Comparison of ENCODE assay signal across 9 mouse cellular contexts in the genomic region with DNA sequence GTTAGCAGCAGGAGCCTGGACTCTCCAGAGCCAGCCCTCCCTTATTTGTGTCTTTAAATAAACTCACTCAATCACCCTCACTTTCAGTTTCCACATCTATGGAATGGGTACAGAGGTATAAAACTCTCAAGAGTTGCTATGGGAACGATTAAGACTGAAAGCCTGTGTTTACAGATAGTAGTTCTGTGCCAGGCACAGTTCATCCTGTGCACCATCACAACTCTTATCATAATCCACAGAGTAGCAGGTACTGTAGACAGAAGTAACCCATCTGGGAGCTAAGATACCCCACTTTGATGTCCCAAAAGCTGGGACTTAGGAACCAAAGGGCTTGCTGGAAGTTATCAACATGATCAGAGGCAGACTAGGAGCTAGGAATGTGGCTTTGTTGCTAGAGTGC. TPM values are rescaled to one million over a fixed set of nuclear protein-coding genes. Genes with fewer than 3 reads are reported as not detected.
A peak's percentile ranks its signal among the peaks of the same experiment; 100 is the strongest.
DNase-seq lines count a peak whose midpoint lies in the region; ATAC-seq and TF ChIP-seq lines count a peak whose summit lies in the region.
"Had no signal": no experiment of that assay in that cellular context is flagged by ENCODE, and none has a peak within 500 bp of the region (broad histone marks: within the 10 kb centered on the region; RNA-seq: fewer than 3 reads in every experiment).

No protein-coding gene starts in this region.

- WGBS in cerebellum, adult 2 months: 36% methylated on average over 1 of the region's 1 CpGs
- WGBS in liver, adult 2 months: 12% methylated on average over 1 of the region's 1 CpGs
- 82% methylated on average over 1 of the region's 1 CpGs for WGBS in limb, embryonic 12.5 days
- 84% methylated on average over 1 of the region's 1 CpGs for WGBS in neural tube, embryonic 15.5 days

- H3K4me2 ChIP-seq in limb, embryonic 12.5 days: peak overlapping the region; percentile 73
- H3K4me2 ChIP-seq in neural tube, embryonic 15.5 days: peak overlapping the region; percentile 89

- peak in 1 of 2 experiments; percentile 34 for DNase-seq in cerebellum, adult 2 months
- no peak for DNase-seq in cerebellum, adult 11-12 months
- DNase-seq in liver, adult 2 months (ENCODE audit: extremely low read depth, low read depth, low spot score): peak; percentile 77
- DNase-seq in liver: no peak
- no peak for DNase-seq in frontal cortex, postnatal 10 days (ENCODE audit: low spot score in 2 of 2)
- DNase-seq in embryo, embryonic 10 days (ENCODE audit: low spot score): no peak

- H3K4me3 ChIP-seq in cerebellum, adult 2 months (replicated peaks; ENCODE audit: insufficient read depth, low read depth, low read length): peak overlapping the region; percentile 88
- H3K4me3 ChIP-seq in liver, adult 2 months (ENCODE audit: insufficient read depth, low read depth, low read length): no peak overlapping the region
- peak overlapping the region; percentile 55 for H3K4me3 ChIP-seq in limb, embryonic 12.5 days (replicated peaks)
- peak overlapping the region; percentile 58; the same call in 1 of the 2 replicates for H3K4me3 ChIP-seq in neural tube, embryonic 15.5 days (replicated peaks)

- no peaks in the 10 kb centered on the region for H3K36me3 ChIP-seq in liver, adult 2 months (ENCODE audit: control insufficient read depth, insufficient read depth, low read length)
- H3K36me3 ChIP-seq in limb, embryonic 12.5 days: no peaks in the 10 kb centered on the region
- no peaks in the 10 kb centered on the region for H3K36me3 ChIP-seq in neural tube, embryonic 15.5 days

- no peak for ATAC-seq in limb, embryonic 12.5 days (ENCODE audit: insufficient number of reproducible peaks, insufficient read depth, low FRiP score, low TSS enrichment, low read depth)
- ATAC-seq in neural tube, embryonic 15.5 days (ENCODE audit: low FRiP score): no peak

- peaks cover under 1% of the 10 kb centered on the region; the same call in 1 of the 2 replicates for H3K79me2 ChIP-seq in liver, adult 2 months (ENCODE audit: control insufficient read depth, insufficient read depth, low read length)

- H3K9me3 ChIP-seq in limb, embryonic 12.5 days: no peaks in the 10 kb centered on the region
- no peaks in the 10 kb centered on the region for H3K9me3 ChIP-seq in neural tube, embryonic 15.5 days (replicated peaks)

- H3K9ac ChIP-seq in liver, adult 2 months (ENCODE audit: low read depth, low read length): no peak overlapping the region; the same call in 1 of the 2 replicates
- no peak overlapping the region for H3K9ac ChIP-seq in limb, embryonic 12.5 days (replicated peaks)
- no peak overlapping the region for H3K9ac ChIP-seq in neural tube, embryonic 15.5 days (replicated peaks)

- H3K4me1 ChIP-seq in cerebellum, adult 2 months (ENCODE audit: control insufficient read depth, insufficient read depth, low read length): peaks cover 6% of the 10 kb centered on the region
- peaks cover 34% of the 10 kb centered on the region for H3K4me1 ChIP-seq in liver, adult 2 months (ENCODE audit: control insufficient read depth, insufficient read depth, low read length)
- peaks cover 32% of the 10 kb centered on the region for H3K4me1 ChIP-seq in limb, embryonic 12.5 days (replicated peaks)
- peaks cover 26% of the 10 kb centered on the region for H3K4me1 ChIP-seq in neural tube, embryonic 15.5 days

- H3K27me3 ChIP-seq in cerebellum, adult 2 months (ENCODE audit: control insufficient read depth, insufficient read depth, low read length): no peaks in the 10 kb centered on the region
- H3K27me3 ChIP-seq in liver, adult 2 months (ENCODE audit: control insufficient read depth, insufficient read depth, low read length): no peaks in the 10 kb centered on the region
- H3K27me3 ChIP-seq in limb, embryonic 12.5 days: no peaks in the 10 kb centered on the region
- H3K27me3 ChIP-seq in neural tube, embryonic 15.5 days (replicated peaks): no peaks in the 10 kb centered on the region

- H3K27ac ChIP-seq in cerebellum, adult 2 months (ENCODE audit: insufficient read depth, low read length): no peak overlapping the region
- H3K27ac ChIP-seq in liver, adult 2 months (replicated peaks; ENCODE audit: insufficient read depth, low read depth, low read length): peak overlapping the region; percentile 66
- H3K27ac ChIP-seq in limb, embryonic 12.5 days: no peak overlapping the region
- H3K27ac ChIP-seq in neural tube, embryonic 15.5 days (replicated peaks): no peak overlapping the region

- no peak for TF ChIP-seq CTCF in cerebellum, adult 2 months (IDR thresholded peaks at IDR 0.05; ENCODE audit: borderline replicate concordance, insufficient read depth, low read depth, low read length)
- TF ChIP-seq CTCF in liver, adult 2 months (IDR thresholded peaks at IDR 0.05; ENCODE audit: low read depth, low read length): no peak

- TF ChIP-seq POLR2A in cerebellum, adult 2 months (IDR thresholded peaks at IDR 0.05; ENCODE audit: borderline replicate concordance, insufficient read depth, low read length): no peak
- TF ChIP-seq POLR2A in liver, adult 2 months (IDR thresholded peaks at IDR 0.05; ENCODE audit: extremely low read depth, insufficient read depth, low read length): no peak

RNA-seq across cellular contexts. Expression of gene Chd9, which starts 1.7 kb away (rescaled TPM):
- 882 and 1,083 TPM in 2 replicates for polyA plus RNA-seq in cerebellum, adult 2 months (2012; rRNA removed)
- total RNA-seq in liver, adult 2 months (2014; rRNA removed): 42.3 and 63.2 TPM in 2 replicates
- 51.6 and 88.2 TPM in 2 replicates for polyA plus RNA-seq in liver, adult 2 months (2012; rRNA removed)
- 81.2 and 81.9 TPM in 2 replicates for polyA plus RNA-seq in limb, embryonic 12.5 days (2016; fragmentation: Nextera tagmentation; extraction: Ambion mirVana)
- polyA plus RNA-seq in neural tube, embryonic 15.5 days (2015; fragmentation: Nextera tagmentation; extraction: Ambion mirVana): 80.6 and 94.2 TPM in 2 replicates

RNA-seq across cellular contexts. Expression of gene Gm19935, which starts 12.6 kb away (rescaled TPM):
- 7.3 and 9.9 TPM in 2 replicates for polyA plus RNA-seq in cerebellum, adult 2 months (2012; rRNA removed)
- 0.09 TPM in 1 of 2 replicates, not detected in the other for total RNA-seq in liver, adult 2 months (2014; rRNA removed)
- polyA plus RNA-seq in liver, adult 2 months (2012; rRNA removed): not detected in 2 replicates
- polyA plus RNA-seq in limb, embryonic 12.5 days (2016; fragmentation: Nextera tagmentation; extraction: Ambion mirVana): not detected in 2 replicates
- 3.3 and 4.0 TPM in 2 replicates for polyA plus RNA-seq in neural tube, embryonic 15.5 days (2015; fragmentation: Nextera tagmentation; extraction: Ambion mirVana)
- total RNA-seq: megakaryocyte, adult 5-6 weeks had no signal
